Mouse (Mus musculus) midbrain, embryonic 11.5 days (tissue): ENCODE data around the gene Stra6. TPM values are rescaled to one million over a fixed set of nuclear protein-coding genes. Genes with fewer than 3 reads are reported as not detected.

Experiments used
- ATAC-seq: fragments of 200-750 bp; cut with Nextera tagmentation; 2 replicates; pipeline ENCODE4 v1.8.0; 2017; ENCODE audit warnings: moderate TSS enrichment, moderate library complexity; ENCODE audit not compliant: low FRiP score
- DNase-seq: peaks from one replicate; pipeline ENCODE4 v3.0.0; 2015; ENCODE audit warnings: low spot score; ENCODE audit errors: missing footprints
- H3K27ac ChIP-seq: fragments of 300-500 bp; sonication (generic); 2 replicates; pipeline ENCODE4 v1.5.1; 2014; ENCODE audit warnings: low read depth, low read length
- H3K27me3 ChIP-seq: fragments of 300-500 bp; sonication (generic); 2 replicates; pipeline ENCODE4 v1.6.1; 2014; ENCODE audit warnings: mild to moderate bottlenecking, low read length, moderate library complexity, mixed read lengths; ENCODE audit not compliant: control insufficient read depth, insufficient read depth
- H3K36me3 ChIP-seq: fragments of 300-500 bp; sonication (generic); 2 replicates; pipeline ENCODE4 v1.6.1; 2014; ENCODE audit warnings: mild to moderate bottlenecking, low read length, moderate library complexity, mixed read lengths; ENCODE audit not compliant: control insufficient read depth, insufficient read depth
- H3K4me1 ChIP-seq: fragments of 300-500 bp; sonication (generic); 2 replicates; pipeline ENCODE4 v1.6.1; 2014; ENCODE audit warnings: low read length; ENCODE audit not compliant: control insufficient read depth, insufficient read depth
- H3K4me2 ChIP-seq: fragments of 300-500 bp; sonication (generic); 2 replicates; pipeline ENCODE4 v1.6.1; 2014; ENCODE audit warnings: mild to moderate bottlenecking, moderate library complexity
- H3K4me3 ChIP-seq: fragments of 300-500 bp; sonication (generic); 2 replicates; pipeline ENCODE4 v1.5.1; 2014; ENCODE audit warnings: low read depth, low read length
- H3K9ac ChIP-seq: fragments of 300-500 bp; sonication (generic); 2 replicates; pipeline ENCODE4 v1.6.1; 2014; ENCODE audit warnings: low read length
- H3K9me3 ChIP-seq: fragments of 300-500 bp; sonication (generic); 2 replicates; pipeline ENCODE4 v1.6.1; 2016; ENCODE audit warnings: low read length; ENCODE audit not compliant: control insufficient read depth
- WGBS: fragments of 180-500 bp; shearing (Covaris S2); extraction: QIAGEN DNeasy Blood & Tissue Kit; methylation state at CpG from one replicate; pipeline ENCODE4 v1.1.7; 2014; 5-methylcytosine and 5-hydroxymethylcytosine counted together
- polyA plus RNA-seq: library from polyadenylated mRNA; unstranded; fragments of >200 nt; fragmentation: Nextera tagmentation; extraction: Ambion mirVana; gene quantifications from 2 replicates; pipeline ENCODE4 v1.2.1, GENCODE M21; 2014

Stra6 gene
- polyA plus RNA-seq, 1 experiment from 2014 or later, result 9.7 TPM

- no peak overlapping the region for H3K27ac ChIP-seq
- peak overlapping the region; percentile 36; the same call in 1 of the 2 replicates for H3K9ac ChIP-seq
- no peaks in the 10 kb centered on the region for H3K9me3 ChIP-seq
- 3% methylated on average over 13 of the region's 13 CpGs for WGBS
- H3K27me3 ChIP-seq, result peaks cover 2% of the 10 kb centered on the region; the same call in 1 of the 2 replicates
- H3K4me1 ChIP-seq, result peaks cover 24% of the 10 kb centered on the region
- no peak overlapping the region for H3K4me3 ChIP-seq
- peak; percentile 51 for ATAC-seq
- H3K4me2 ChIP-seq, result peak overlapping the region; percentile 23
- H3K36me3 ChIP-seq, result no peaks in the 10 kb centered on the region
- peak; percentile 91 for DNase-seq
These were observed 65.4 kb downstream of the Stra6 start for GRCm38 (mm10) chr9:58128926-58129413.

DNA sequence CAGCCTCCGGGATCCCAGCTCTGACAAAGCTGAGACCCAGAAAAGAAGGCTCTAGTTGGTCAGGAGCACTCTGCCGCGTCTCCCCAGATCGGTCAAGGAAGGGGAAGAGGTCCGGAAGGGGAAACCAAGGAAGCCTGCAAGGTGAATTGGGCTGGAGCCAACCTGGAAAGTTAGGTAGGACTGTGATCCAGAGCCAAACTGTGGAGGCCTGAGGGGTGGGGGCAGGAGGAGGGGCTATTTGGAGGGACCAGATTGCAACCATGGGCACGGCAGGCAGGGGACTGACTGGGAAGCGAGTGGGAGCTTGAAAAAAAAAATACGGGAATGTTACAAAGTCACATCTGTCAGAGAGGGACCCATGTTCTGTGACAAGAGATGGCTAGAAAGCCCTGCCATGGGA, 65.9 kb downstream of the Stra6 start:
- ATAC-seq (no peak), DNase-seq (peak; percentile 89)
- no peak overlapping the region for H3K27ac ChIP-seq
- peaks cover 2% of the 10 kb centered on the region; the same call in 1 of the 2 replicates for H3K27me3 ChIP-seq
- H3K9ac ChIP-seq, result peak overlapping the region; percentile 36; the same call in 1 of the 2 replicates
- peaks cover 30% of the 10 kb centered on the region for H3K4me1 ChIP-seq
- no peaks in the 10 kb centered on the region for H3K9me3 ChIP-seq
- H3K36me3 ChIP-seq, result no peaks in the 10 kb centered on the region
- H3K4me3 ChIP-seq, result no peak overlapping the region
- WGBS, result 15% methylated on average over 8 of the region's 8 CpGs
- peak overlapping the region; percentile 23 for H3K4me2 ChIP-seq

GRCm38 (mm10) chr9:58130909-58131308, 67.3 kb downstream of the Stra6 start:
- Histone ChIP-seq H3K27ac (no peak overlapping the region), H3K4me3 (no peak overlapping the region)

GRCm38 (mm10) chr9:58131735-58132134, 68.1 kb downstream of the Stra6 start:
- Histone ChIP-seq H3K9ac (no peak overlapping the region), H3K27ac (no peak overlapping the region), H3K4me3 (no peak overlapping the region), H3K4me1 (peaks cover 32% of the 10 kb centered on the region), H3K36me3 (no peaks in the 10 kb centered on the region), H3K4me2 (no peak overlapping the region), H3K9me3 (no peaks in the 10 kb centered on the region), H3K27me3 (peaks cover 2% of the 10 kb centered on the region; the same call in 1 of the 2 replicates)
- ATAC-seq (no peak), DNase-seq (no peak)
- 76% methylated on average over 7 of the region's 7 CpGs for WGBS

More at GRCm38 (mm10) chr9:58130909-58131308, 67.3 kb downstream of the Stra6 start:
- H3K4me1 ChIP-seq, result peaks cover 32% of the 10 kb centered on the region
- ATAC-seq (no peak), DNase-seq (no peak)
- H3K27me3 ChIP-seq, result peaks cover 2% of the 10 kb centered on the region; the same call in 1 of the 2 replicates
- no peaks in the 10 kb centered on the region for H3K9me3 ChIP-seq
- H3K4me2 ChIP-seq, result no peak overlapping the region
- H3K9ac ChIP-seq, result no peak overlapping the region
- 44% methylated on average over 3 of the region's 3 CpGs for WGBS
- no peaks in the 10 kb centered on the region for H3K36me3 ChIP-seq

- no peaks in the 10 kb centered on the region for H3K9me3 ChIP-seq
- no peaks in the 10 kb centered on the region for H3K36me3 ChIP-seq
- H3K27me3 ChIP-seq, result no peaks in the 10 kb centered on the region; the same call in 1 of the 2 replicates
- H3K27ac ChIP-seq, result 0 out of 2 replicates have a peak overlapping the region, but pooled peaks have one; percentile 5
- H3K9ac ChIP-seq, result 0 out of 2 replicates have a peak overlapping the region, but pooled peaks have one; percentile 12
- H3K4me3 ChIP-seq, result no peak overlapping the region
- peaks cover 27% of the 10 kb centered on the region for H3K4me1 ChIP-seq
- DNase-seq (peak; percentile 91), ATAC-seq (peak; percentile 45)
- WGBS, result 13% methylated on average over 17 of the region's 17 CpGs
- H3K4me2 ChIP-seq, result peak overlapping the region; percentile 13; the same call in 1 of the 2 replicates
These were observed 70.6 kb downstream of the Stra6 start for GRCm38 (mm10) chr9:58133893-58134884.

GRCm38 (mm10) chr9:58134906-58135305, 71.3 kb downstream of the Stra6 start:
- Histone ChIP-seq H3K4me2 (no peak overlapping the region), H3K4me1 (peaks cover 20% of the 10 kb centered on the region), H3K9ac (no peak overlapping the region), H3K27me3 (no peaks in the 10 kb centered on the region; the same call in 1 of the 2 replicates), H3K27ac (no peak overlapping the region), H3K36me3 (no peaks in the 10 kb centered on the region), H3K4me3 (no peak overlapping the region), H3K9me3 (no peaks in the 10 kb centered on the region)
- ATAC-seq, result no peak
- no peak for DNase-seq
- WGBS, result 30% methylated on average over 7 of the region's 7 CpGs

- H3K4me1 ChIP-seq, result peaks cover 18% of the 10 kb centered on the region
- WGBS, result 38% methylated on average over 2 of the region's 2 CpGs
- no peaks in the 10 kb centered on the region for H3K9me3 ChIP-seq
- DNase-seq, result no peak
- H3K27me3 ChIP-seq, result no peaks in the 10 kb centered on the region
- no peaks in the 10 kb centered on the region for H3K36me3 ChIP-seq
- H3K9ac ChIP-seq, result no peak overlapping the region
- H3K4me2 ChIP-seq, result no peak overlapping the region
- H3K27ac ChIP-seq, result no peak overlapping the region
- no peak for ATAC-seq
- no peak overlapping the region for H3K4me3 ChIP-seq
These were observed 72.3 kb downstream of the Stra6 start for GRCm38 (mm10) chr9:58135921-58136321.

GRCm38 (mm10) chr9:58139947-58140346, 76.4 kb downstream of the Stra6 start:
- ATAC-seq (no peak), DNase-seq (no peak)
- Histone ChIP-seq H3K4me1 (peaks cover 13% of the 10 kb centered on the region), H3K4me2 (no peak overlapping the region), H3K4me3 (no peak overlapping the region), H3K27ac (no peak overlapping the region), H3K9me3 (no peaks in the 10 kb centered on the region), H3K9ac (no peak overlapping the region), H3K27me3 (no peaks in the 10 kb centered on the region), H3K36me3 (no peaks in the 10 kb centered on the region)
- 42% methylated on average over 6 of the region's 6 CpGs for WGBS

DNA sequence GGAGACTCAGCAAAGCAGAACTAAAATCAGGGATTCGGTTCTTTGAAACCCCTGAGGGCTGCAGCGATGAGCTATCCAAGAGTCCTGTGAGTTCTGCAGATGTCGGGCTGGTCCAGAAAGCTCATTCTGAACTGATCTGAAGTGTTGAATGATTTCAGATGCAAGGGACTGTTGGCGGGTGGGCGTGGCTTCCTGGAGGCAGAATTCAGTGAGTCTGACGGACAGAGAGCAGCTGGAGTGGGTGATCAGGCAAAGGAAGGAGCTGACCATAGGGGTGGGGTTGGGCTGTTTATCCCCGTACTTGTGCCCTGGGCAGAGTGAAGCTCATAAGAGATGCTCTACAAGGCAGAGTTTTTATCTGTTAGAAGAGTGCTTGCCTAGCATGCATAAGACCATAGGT, 79.8 kb downstream of the Stra6 start:
- Histone ChIP-seq H3K4me3 (no peak overlapping the region), H3K4me1 (peaks cover 16% of the 10 kb centered on the region), H3K9me3 (no peaks in the 10 kb centered on the region), H3K27ac (no peak overlapping the region), H3K4me2 (no peak overlapping the region), H3K9ac (no peak overlapping the region), H3K27me3 (no peaks in the 10 kb centered on the region), H3K36me3 (no peaks in the 10 kb centered on the region)
- DNase-seq (no peak), ATAC-seq (no peak)
- WGBS, result 33% methylated on average over 7 of the region's 7 CpGs
